Mouse (Mus musculus): ENCODE results near the gene Sdc3. TPM values are rescaled to one million over a fixed set of nuclear protein-coding genes. Genes with fewer than 3 reads are reported as not detected.

Gene Sdc3
- total RNA-seq, 2 experiments from 2014 or later = 6.1 to 13.3 TPM

DNA sequence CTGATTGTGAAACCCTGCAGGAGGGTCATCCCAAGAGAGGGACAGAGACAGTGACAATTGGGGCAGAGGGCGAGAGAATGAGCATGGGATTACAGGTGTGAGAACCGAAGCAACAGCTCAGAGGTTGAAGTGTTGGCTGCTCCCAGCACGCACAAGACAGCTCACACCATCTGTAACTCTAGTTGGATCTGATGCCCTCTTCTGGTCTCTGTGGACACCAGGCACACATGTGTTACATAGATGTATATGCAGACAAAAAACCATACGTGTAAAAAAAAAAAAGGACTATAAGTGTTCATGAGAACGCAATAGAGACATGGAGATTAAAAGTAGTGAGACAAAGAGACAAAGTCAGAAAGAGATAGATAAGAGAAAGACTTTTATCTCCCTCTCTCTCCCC is 76.5 kb downstream of the Sdc3 start:
- no peak for ATAC-seq (replicated peaks; ENCODE audit: low FRiP score, poor library complexity, severe bottlenecking)

DNA sequence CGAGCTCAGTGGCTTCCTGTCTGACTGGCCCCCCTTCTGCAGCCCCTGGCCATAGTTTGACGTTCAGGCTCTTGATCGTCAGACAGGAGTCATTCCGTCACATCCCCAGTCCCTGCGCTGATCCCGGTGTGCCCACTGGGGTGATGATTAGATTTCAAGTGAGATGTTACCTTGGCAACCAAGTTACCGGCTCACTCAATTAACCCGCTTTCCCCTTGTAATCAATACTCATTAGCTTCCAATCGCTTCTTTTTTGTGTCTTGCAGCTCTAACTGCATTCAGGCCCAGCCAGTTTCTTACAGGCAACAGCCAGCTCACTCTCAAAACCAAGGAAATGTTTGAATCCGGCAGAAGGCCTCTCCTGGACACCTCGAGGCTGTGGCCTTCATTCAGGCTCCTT is 80.1 kb downstream of the Sdc3 start:
- no peak for ATAC-seq (replicated peaks; ENCODE audit: low FRiP score, poor library complexity, severe bottlenecking)

GRCm38 (mm10) chr4:130873440-130873839 is 81.1 kb downstream of the Sdc3 start:
- ATAC-seq (replicated peaks; ENCODE audit: low FRiP score, poor library complexity, severe bottlenecking) = no peak

- ATAC-seq (replicated peaks; ENCODE audit: low FRiP score, poor library complexity, severe bottlenecking) = no peak
Observed at GRCm38 (mm10) chr4:130874601-130875000, 82.3 kb downstream of the Sdc3 start.

Other genes starting within 250 kb of the Sdc3 start
- gene Nkain1, start 218.4 kb upstream of the Sdc3 start, total RNA-seq (2015; ENCODE audit: low replicate concordance) = not detected in 2 replicates
- not detected in 2 replicates for gene Nkain1, start 218.4 kb upstream of the Sdc3 start, total RNA-seq (2017; ENCODE audit: low replicate concordance)
- 166 TPM in 2 replicates for gene Pum1, start 129.2 kb upstream of the Sdc3 start, total RNA-seq (2015; ENCODE audit: low replicate concordance)
- 245 and 256 TPM in 2 replicates for gene Pum1, start 129.2 kb upstream of the Sdc3 start, total RNA-seq (2017; ENCODE audit: low replicate concordance)
- 171 and 179 TPM in 2 replicates for gene Laptm5, start 120.6 kb downstream of the Sdc3 start, total RNA-seq (2015; ENCODE audit: low replicate concordance)
- gene Laptm5, start 120.6 kb downstream of the Sdc3 start, total RNA-seq (2017; ENCODE audit: low replicate concordance) = 42.5 and 62.7 TPM in 2 replicates
- gene Matn1, start 151.8 kb downstream of the Sdc3 start, total RNA-seq (2015; ENCODE audit: low replicate concordance) = not detected in 2 replicates
- not detected in 2 replicates for gene Matn1, start 151.8 kb downstream of the Sdc3 start, total RNA-seq (2017; ENCODE audit: low replicate concordance)